Mouse (Mus musculus): ENCODE measurements around the gene H2-M10.6. TPM values are rescaled to one million over a fixed set of nuclear protein-coding genes. Genes with fewer than 3 reads are reported as not detected.
"Not testable (repeated sequence)": the region's sequence is repeated elsewhere in the genome, so short reads cannot be mapped to it uniquely, and the experiment has no call there.

Gene H2-M10.6
- polyA plus RNA-seq (2015; fragmentation: Nextera tagmentation; extraction: Ambion mirVana), result not detected in 2 replicates

DNA sequence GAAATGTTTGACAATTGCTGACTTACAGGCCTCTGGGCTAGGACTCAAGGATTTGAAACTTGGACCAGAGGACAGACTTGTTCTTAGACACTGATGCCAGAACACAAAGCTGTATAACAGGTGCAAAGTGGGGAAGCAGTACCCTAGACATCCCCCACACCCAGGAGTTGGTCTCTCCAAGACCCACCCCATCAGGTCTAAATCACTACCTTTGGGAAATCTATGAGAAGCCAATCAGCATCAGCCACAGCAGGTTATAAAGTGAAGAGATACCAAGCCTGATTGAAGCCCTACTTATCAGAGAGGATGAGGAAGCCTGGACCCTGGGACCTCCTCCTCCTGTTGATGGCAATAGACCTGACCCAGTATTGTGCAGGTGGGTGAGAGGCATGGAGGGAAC lies at the start of gene H2-M10.6:
TSS of gene H2-M10.6 (plus strand) at position 301 of the 400 bp plus-strand sequence.
- Histone ChIP-seq H3K4me3 (ENCODE audit: low read depth, low read length) (no peak within 1 kb of the TSS), H3K4me1 (replicated peaks; ENCODE audit: control insufficient read depth, insufficient read depth, low read length) (no peaks in the 10 kb centered on the region), H3K4me2 (replicated peaks; ENCODE audit: low read depth) (no peak within 1 kb of the TSS), H3K36me3 (ENCODE audit: control insufficient read depth, insufficient read depth) (no peaks in the 10 kb centered on the region), H3K27me3 (replicated peaks; ENCODE audit: control insufficient read depth, insufficient read depth, low read length) (no peaks in the 10 kb centered on the region), H3K9me3 (ENCODE audit: control insufficient read depth) (no peaks in the 10 kb centered on the region), H3K9ac (ENCODE audit: low read depth, low read length) (no peak within 1 kb of the TSS), H3K27ac (ENCODE audit: low read depth, low read length) (no peak within 1 kb of the TSS)
- TF ChIP-seq CTCF (IDR thresholded peaks at IDR 0.05; ENCODE audit: low read depth), result no peak
- ATAC-seq, result no peak

GRCm38 (mm10) chr17:36763816-36764215 lies 48.2 kb upstream of the H2-M10.6 start:
- no peak for ATAC-seq
- Histone ChIP-seq H3K36me3 (ENCODE audit: control insufficient read depth, insufficient read depth) (no peaks in the 10 kb centered on the region), H3K4me2 (replicated peaks; ENCODE audit: low read depth) (no peak overlapping the region), H3K4me3 (ENCODE audit: low read depth, low read length) (no peak overlapping the region), H3K27ac (ENCODE audit: low read depth, low read length) (no peak overlapping the region), H3K27me3 (replicated peaks; ENCODE audit: control insufficient read depth, insufficient read depth, low read length) (no peaks in the 10 kb centered on the region), H3K4me1 (replicated peaks; ENCODE audit: control insufficient read depth, insufficient read depth, low read length) (no peaks in the 10 kb centered on the region), H3K9ac (ENCODE audit: low read depth, low read length) (no peak overlapping the region), H3K9me3 (ENCODE audit: control insufficient read depth) (no peaks in the 10 kb centered on the region)
- WGBS, result 56% methylated on average over 2 of the region's 2 CpGs
- no peak for TF ChIP-seq CTCF (IDR thresholded peaks at IDR 0.05; ENCODE audit: low read depth)

GRCm38 (mm10) chr17:36764244-36764643 lies 47.7 kb upstream of the H2-M10.6 start:
- not testable (repeated sequence) for H3K9ac ChIP-seq (ENCODE audit: low read depth, low read length); H3K4me2 ChIP-seq (replicated peaks; ENCODE audit: low read depth); H3K27ac ChIP-seq (ENCODE audit: low read depth, low read length); H3K27me3 ChIP-seq (replicated peaks; ENCODE audit: control insufficient read depth, insufficient read depth, low read length); ATAC-seq; H3K36me3 ChIP-seq (ENCODE audit: control insufficient read depth, insufficient read depth); H3K9me3 ChIP-seq (ENCODE audit: control insufficient read depth); H3K4me1 ChIP-seq (replicated peaks; ENCODE audit: control insufficient read depth, insufficient read depth, low read length); H3K4me3 ChIP-seq (ENCODE audit: low read depth, low read length)
- peak; percentile 81 for TF ChIP-seq CTCF (IDR thresholded peaks at IDR 0.05; ENCODE audit: low read depth)
- WGBS, result 16% methylated on average over 2 of the region's 2 CpGs

- not testable (repeated sequence) for H3K27ac ChIP-seq (ENCODE audit: low read depth, low read length); H3K36me3 ChIP-seq (ENCODE audit: control insufficient read depth, insufficient read depth); H3K27me3 ChIP-seq (replicated peaks; ENCODE audit: control insufficient read depth, insufficient read depth, low read length); H3K4me2 ChIP-seq (replicated peaks; ENCODE audit: low read depth); ATAC-seq; H3K4me1 ChIP-seq (replicated peaks; ENCODE audit: control insufficient read depth, insufficient read depth, low read length); H3K9me3 ChIP-seq (ENCODE audit: control insufficient read depth); H3K4me3 ChIP-seq (ENCODE audit: low read depth, low read length); H3K9ac ChIP-seq (ENCODE audit: low read depth, low read length)
- 71% methylated on average over 2 of the region's 2 CpGs for WGBS
Observed at GRCm38 (mm10) chr17:36765403-36765802, 46.6 kb upstream of the H2-M10.6 start.

DNA sequence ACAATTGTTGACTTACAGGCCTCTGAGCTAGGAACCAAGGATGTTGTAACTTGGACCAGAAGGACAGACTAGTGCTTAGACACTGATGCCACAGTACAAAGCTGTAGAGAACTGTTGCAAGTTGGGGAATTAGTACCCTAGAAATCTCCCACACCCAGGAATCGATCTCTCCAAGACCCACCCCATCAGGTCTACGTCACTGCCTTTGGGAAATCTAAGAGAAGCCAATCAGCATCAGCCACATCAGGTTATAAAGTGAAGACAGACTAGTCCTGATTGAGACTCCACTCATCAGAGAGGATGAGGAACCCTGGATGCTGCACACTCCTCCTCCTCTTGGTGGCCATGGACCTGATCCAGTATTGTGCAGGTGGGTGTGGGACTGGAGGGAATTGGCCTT lies 39.4 kb upstream of the H2-M10.6 start, which contains the start of gene H2-M10.5:
TSS of gene H2-M10.5 (plus strand) at position 301 of the 400 bp plus-strand sequence.
- H3K36me3 ChIP-seq (ENCODE audit: control insufficient read depth, insufficient read depth); ATAC-seq; H3K27me3 ChIP-seq (replicated peaks; ENCODE audit: control insufficient read depth, insufficient read depth, low read length); H3K27ac ChIP-seq (ENCODE audit: low read depth, low read length); H3K9ac ChIP-seq (ENCODE audit: low read depth, low read length); H3K4me1 ChIP-seq (replicated peaks; ENCODE audit: control insufficient read depth, insufficient read depth, low read length); H3K9me3 ChIP-seq (ENCODE audit: control insufficient read depth); H3K4me3 ChIP-seq (ENCODE audit: low read depth, low read length); H3K4me2 ChIP-seq (replicated peaks; ENCODE audit: low read depth): not testable (repeated sequence)
- WGBS, result 84% methylated on average over 2 of the region's 2 CpGs

- no peak for TF ChIP-seq CTCF (IDR thresholded peaks at IDR 0.05; ENCODE audit: low read depth)
- H3K27me3 ChIP-seq (replicated peaks; ENCODE audit: control insufficient read depth, insufficient read depth, low read length), result no peaks in the 10 kb centered on the region
- H3K9ac ChIP-seq (ENCODE audit: low read depth, low read length), result no peak overlapping the region
- H3K9me3 ChIP-seq (ENCODE audit: control insufficient read depth), result no peaks in the 10 kb centered on the region
- WGBS, result 71% methylated on average over 3 of the region's 3 CpGs
- no peaks in the 10 kb centered on the region for H3K36me3 ChIP-seq (ENCODE audit: control insufficient read depth, insufficient read depth)
- H3K4me1 ChIP-seq (replicated peaks; ENCODE audit: control insufficient read depth, insufficient read depth, low read length), result no peaks in the 10 kb centered on the region
- H3K27ac ChIP-seq (ENCODE audit: low read depth, low read length), result no peak overlapping the region
- no peak for ATAC-seq
- no peak overlapping the region for H3K4me3 ChIP-seq (ENCODE audit: low read depth, low read length)
- no peak overlapping the region for H3K4me2 ChIP-seq (replicated peaks; ENCODE audit: low read depth)
Observed at GRCm38 (mm10) chr17:36781533-36781932, 30.4 kb upstream of the H2-M10.6 start.

- peak; percentile 80 for TF ChIP-seq CTCF (IDR thresholded peaks at IDR 0.05; ENCODE audit: low read depth)
- not testable (repeated sequence) for H3K9ac ChIP-seq (ENCODE audit: low read depth, low read length); H3K27ac ChIP-seq (ENCODE audit: low read depth, low read length); H3K4me3 ChIP-seq (ENCODE audit: low read depth, low read length); H3K36me3 ChIP-seq (ENCODE audit: control insufficient read depth, insufficient read depth); ATAC-seq; H3K9me3 ChIP-seq (ENCODE audit: control insufficient read depth); H3K4me2 ChIP-seq (replicated peaks; ENCODE audit: low read depth); H3K27me3 ChIP-seq (replicated peaks; ENCODE audit: control insufficient read depth, insufficient read depth, low read length); H3K4me1 ChIP-seq (replicated peaks; ENCODE audit: control insufficient read depth, insufficient read depth, low read length)
- WGBS, result 43% methylated on average over 1 of the region's 1 CpGs
Observed at GRCm38 (mm10) chr17:36786483-36786886, 25.5 kb upstream of the H2-M10.6 start.

Measured in intestine, postnatal 0 days (tissue).